Mouse (Mus musculus): ENCODE data around the gene Csn1s2b.
"Not testable (repeated sequence)": the region's sequence is repeated elsewhere in the genome, so short reads cannot be mapped to it uniquely, and the experiment has no call there.

The Csn1s2b gene

GRCm38 (mm10) chr5:87807782-87808181, at the start of gene Csn1s2b:
Csn1s2b (plus strand) TSS chr5:87808082.
- no peak for DNase-seq

- DNase-seq: no peak
Measured at GRCm38 (mm10) chr5:87764546-87764945, 43.3 kb upstream of the Csn1s2b start.

GRCm38 (mm10) chr5:87772151-87772550, 35.7 kb upstream of the Csn1s2b start:
- DNase-seq: not testable (repeated sequence)

- DNase-seq: no peak
Measured at GRCm38 (mm10) chr5:87774267-87774666, 33.6 kb upstream of the Csn1s2b start, which contains the start of gene Csn1s2a. Csn1s2a (plus strand) TSS chr5:87774567.

- no peak for DNase-seq
Measured at GRCm38 (mm10) chr5:87782731-87783130, 25.2 kb upstream of the Csn1s2b start.

- no peak for DNase-seq
Measured at GRCm38 (mm10) chr5:87809253-87809652, 1.4 kb downstream of the Csn1s2b start.

- DNase-seq: no peak
Measured at GRCm38 (mm10) chr5:87825386-87825785, 17.5 kb downstream of the Csn1s2b start, which contains the start of gene Prr27. Prr27 (plus strand) TSS chr5:87825686.

- no peak for DNase-seq
Measured at GRCm38 (mm10) chr5:87855136-87855716, 47.3 kb downstream of the Csn1s2b start.

GRCm38 (mm10) chr5:87870084-87870483, 62.2 kb downstream of the Csn1s2b start:
- DNase-seq: peak; percentile 42

- no peak for DNase-seq
Measured at GRCm38 (mm10) chr5:87871423-87871822, 63.5 kb downstream of the Csn1s2b start.
